Mouse (Mus musculus) hindbrain, embryonic 11.5 days (tissue): ENCODE measurements around the gene Uspl1. TPM values are rescaled to one million over a fixed set of nuclear protein-coding genes. Genes with fewer than 3 reads are reported as not detected.

Experiments
- ATAC-seq: fragments of 200-750 bp; cut with Nextera tagmentation; 2 replicates; pipeline ENCODE4 v1.8.0; 2017; ENCODE audit warnings: mild to moderate bottlenecking, moderate TSS enrichment, moderate library complexity; ENCODE audit not compliant: low FRiP score
- DNase-seq: peaks from one replicate; pipeline ENCODE4 v3.0.0-alpha.2; 2015; ENCODE audit warnings: low spot score
- H3K27ac ChIP-seq: fragments of 300-500 bp; sonication (generic); 2 replicates; pipeline ENCODE4 v1.5.1; 2014; ENCODE audit warnings: mild to moderate bottlenecking, low read depth, low read length
- H3K27me3 ChIP-seq: fragments of 300-500 bp; sonication (generic); 2 replicates; pipeline ENCODE4 v1.6.1; 2014; ENCODE audit warnings: mild to moderate bottlenecking, low read length, moderate library complexity, mixed read lengths; ENCODE audit not compliant: control insufficient read depth, insufficient read depth
- H3K36me3 ChIP-seq: fragments of 300-500 bp; sonication (generic); 2 replicates; pipeline ENCODE4 v1.6.1; 2014; ENCODE audit warnings: mild to moderate bottlenecking, low read length, moderate library complexity, mixed read lengths; ENCODE audit not compliant: control insufficient read depth, insufficient read depth
- H3K4me1 ChIP-seq: fragments of 300-500 bp; sonication (generic); replicated peaks from 2 replicates; pipeline ENCODE4 v1.6.1; 2014; ENCODE audit warnings: low read length, mixed read lengths; ENCODE audit not compliant: control insufficient read depth, insufficient read depth
- H3K4me2 ChIP-seq: fragments of 300-500 bp; sonication (generic); replicated peaks from 2 replicates; pipeline ENCODE4 v1.6.1; 2014; ENCODE audit warnings: mild to moderate bottlenecking, low read depth, low read length
- H3K4me3 ChIP-seq: fragments of 300-500 bp; sonication (generic); 2 replicates; pipeline ENCODE4 v1.5.1; 2014; ENCODE audit warnings: low read depth, low read length
- H3K9ac ChIP-seq: fragments of 300-500 bp; sonication (generic); 2 replicates; pipeline ENCODE4 v1.6.1; 2014; ENCODE audit warnings: low read depth, low read length
- H3K9me3 ChIP-seq: fragments of 300-500 bp; sonication (generic); 2 replicates; pipeline ENCODE4 v1.6.1; 2016; ENCODE audit warnings: low read length; ENCODE audit not compliant: control insufficient read depth
- WGBS: fragments of 180-500 bp; shearing (Covaris S2); extraction: QIAGEN DNeasy Blood & Tissue Kit; methylation state at CpG from one replicate; pipeline ENCODE4 v1.1.7; 2014; 5-methylcytosine and 5-hydroxymethylcytosine counted together
- polyA plus RNA-seq: library from polyadenylated mRNA; unstranded; fragments of >200 nt; fragmentation: Nextera tagmentation; extraction: Ambion mirVana; gene quantifications from 2 replicates; pipeline ENCODE4 v1.2.1, GENCODE M21; 2014

Gene Uspl1
- polyA plus RNA-seq, 1 experiment from 2014 or later, result 73.7 TPM

DNA sequence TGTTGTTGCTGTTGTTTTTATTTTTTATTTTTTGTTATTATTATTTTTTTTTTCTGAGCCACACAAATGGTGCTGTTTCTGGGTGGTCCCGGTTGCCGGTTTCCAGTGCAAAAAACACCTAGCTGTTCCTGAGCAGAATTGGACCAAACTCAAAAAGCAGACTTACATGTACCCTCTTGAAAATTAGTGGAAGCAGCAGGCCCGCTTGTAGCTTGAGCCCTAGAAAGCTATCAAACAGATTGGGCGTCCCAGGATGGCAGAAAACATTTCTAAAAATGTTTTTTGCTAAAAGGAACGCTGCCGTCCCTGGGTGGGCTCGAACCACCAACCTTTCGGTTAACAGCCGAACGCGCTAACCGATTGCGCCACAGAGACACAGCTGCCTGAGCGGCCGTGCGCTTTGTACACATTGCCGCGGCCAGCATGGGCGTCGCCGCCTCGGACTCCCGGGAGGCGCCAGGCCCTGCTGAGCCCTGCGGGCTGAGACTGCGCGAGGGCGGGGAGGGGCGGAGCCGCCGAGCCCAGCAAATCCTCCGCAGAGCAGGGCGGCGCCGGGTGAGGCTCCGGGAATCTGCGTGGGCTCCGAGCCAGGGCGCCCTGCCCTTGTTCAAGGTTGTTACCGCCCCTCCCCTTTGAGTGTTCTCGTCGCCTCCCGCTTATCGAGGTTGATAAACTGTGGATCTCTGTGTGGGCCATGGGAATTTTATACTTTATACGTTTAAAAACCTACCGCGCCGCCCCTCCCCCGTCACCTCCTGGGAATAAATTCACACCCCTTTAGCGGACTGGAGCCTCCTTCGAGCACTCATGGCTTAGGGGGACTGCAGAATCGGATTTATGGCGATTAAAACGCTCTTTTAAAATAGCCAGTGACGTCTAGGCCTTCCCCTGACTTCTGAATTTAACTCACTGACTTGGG lies 44.8 kb downstream of the Uspl1 start:
- Histone ChIP-seq H3K4me2 (peak overlapping the region; percentile 38), H3K27me3 (no peaks in the 10 kb centered on the region), H3K4me3 (peak overlapping the region; percentile 46), H3K9me3 (no peaks in the 10 kb centered on the region), H3K4me1 (no peaks in the 10 kb centered on the region), H3K36me3 (no peaks in the 10 kb centered on the region), H3K27ac (peak overlapping the region; percentile 90), H3K9ac (peak overlapping the region; percentile 64)
- ATAC-seq (peak; percentile 99), DNase-seq (peak; percentile 99)
- WGBS, result 3% methylated on average over 55 of the region's 55 CpGs

DNA sequence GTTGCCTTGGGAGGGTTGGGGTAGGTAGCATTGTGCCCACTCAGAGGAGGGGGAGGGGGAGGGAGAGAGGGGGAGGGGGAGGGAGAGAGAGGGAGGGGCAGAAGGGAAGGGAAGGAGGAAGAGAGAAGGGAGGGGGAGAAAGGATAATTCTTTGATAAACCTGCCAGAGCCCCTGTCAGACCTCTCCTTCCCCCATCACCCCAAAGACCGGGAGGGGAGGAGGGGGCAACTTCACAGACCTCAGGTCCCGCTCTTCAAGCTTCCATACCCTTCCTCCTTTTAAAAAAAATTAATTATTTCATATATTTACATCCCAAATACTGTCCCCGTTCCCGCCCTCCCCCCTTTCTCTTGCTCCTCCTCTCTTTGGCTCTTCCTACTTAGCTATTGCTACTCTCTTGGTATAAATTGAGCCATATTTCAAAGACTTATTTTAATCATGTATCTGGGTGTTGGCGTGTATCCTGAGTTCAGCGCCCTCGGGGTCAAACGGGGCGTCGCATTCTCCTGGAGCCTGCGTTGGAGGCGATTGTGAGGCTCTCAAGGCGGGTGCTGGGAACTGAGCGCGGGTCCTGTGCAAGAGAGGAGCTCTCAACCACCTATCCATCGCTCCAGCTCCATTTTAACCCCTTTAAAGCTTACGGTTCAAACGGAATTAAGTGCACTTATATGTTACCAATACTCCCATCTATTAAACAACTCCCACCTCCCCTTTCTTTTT lies 45.6 kb downstream of the Uspl1 start:
- 78% methylated on average over 17 of the region's 18 CpGs for WGBS
- no peaks in the 10 kb centered on the region for H3K4me1 ChIP-seq
- peak overlapping the region; percentile 46 for H3K4me3 ChIP-seq
- DNase-seq (no peak), ATAC-seq (peak; percentile 48; the same call in 1 of the 2 replicates)
- H3K9ac ChIP-seq, result peak overlapping the region; percentile 64; the same call in 1 of the 2 replicates
- no peaks in the 10 kb centered on the region for H3K27me3 ChIP-seq
- H3K9me3 ChIP-seq, result no peaks in the 10 kb centered on the region
- H3K27ac ChIP-seq, result peak overlapping the region; percentile 90
- H3K4me2 ChIP-seq, result peak overlapping the region; percentile 34; the same call in 1 of the 2 replicates
- no peaks in the 10 kb centered on the region for H3K36me3 ChIP-seq

DNA sequence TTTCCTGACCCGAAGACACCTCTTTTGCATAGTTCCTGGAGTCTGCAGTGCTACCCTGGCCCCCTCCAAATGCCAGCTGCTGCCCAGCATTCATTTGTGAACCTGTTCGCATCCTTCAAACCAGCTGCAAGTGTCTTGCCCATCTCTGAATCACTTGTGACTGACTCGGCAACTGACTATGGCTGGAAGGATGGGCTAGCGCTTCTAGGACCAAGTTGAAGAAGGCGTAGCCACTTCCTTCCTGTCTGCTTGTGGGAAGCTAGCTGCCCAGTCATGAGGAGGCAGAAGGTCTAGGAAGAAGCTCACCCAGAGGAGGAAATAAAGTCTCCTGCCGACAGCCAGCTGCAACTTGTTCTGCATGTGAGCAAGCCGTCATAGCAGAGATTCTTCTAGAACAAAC lies 50.9 kb downstream of the Uspl1 start:
- Histone ChIP-seq H3K9me3 (no peaks in the 10 kb centered on the region), H3K9ac (no peak overlapping the region), H3K27ac (no peak overlapping the region), H3K4me2 (no peak overlapping the region), H3K36me3 (no peaks in the 10 kb centered on the region), H3K4me1 (no peaks in the 10 kb centered on the region), H3K27me3 (no peaks in the 10 kb centered on the region), H3K4me3 (no peak overlapping the region)
- WGBS, result 88% methylated on average over 7 of the region's 7 CpGs
- DNase-seq, result no peak
- no peak for ATAC-seq

DNA sequence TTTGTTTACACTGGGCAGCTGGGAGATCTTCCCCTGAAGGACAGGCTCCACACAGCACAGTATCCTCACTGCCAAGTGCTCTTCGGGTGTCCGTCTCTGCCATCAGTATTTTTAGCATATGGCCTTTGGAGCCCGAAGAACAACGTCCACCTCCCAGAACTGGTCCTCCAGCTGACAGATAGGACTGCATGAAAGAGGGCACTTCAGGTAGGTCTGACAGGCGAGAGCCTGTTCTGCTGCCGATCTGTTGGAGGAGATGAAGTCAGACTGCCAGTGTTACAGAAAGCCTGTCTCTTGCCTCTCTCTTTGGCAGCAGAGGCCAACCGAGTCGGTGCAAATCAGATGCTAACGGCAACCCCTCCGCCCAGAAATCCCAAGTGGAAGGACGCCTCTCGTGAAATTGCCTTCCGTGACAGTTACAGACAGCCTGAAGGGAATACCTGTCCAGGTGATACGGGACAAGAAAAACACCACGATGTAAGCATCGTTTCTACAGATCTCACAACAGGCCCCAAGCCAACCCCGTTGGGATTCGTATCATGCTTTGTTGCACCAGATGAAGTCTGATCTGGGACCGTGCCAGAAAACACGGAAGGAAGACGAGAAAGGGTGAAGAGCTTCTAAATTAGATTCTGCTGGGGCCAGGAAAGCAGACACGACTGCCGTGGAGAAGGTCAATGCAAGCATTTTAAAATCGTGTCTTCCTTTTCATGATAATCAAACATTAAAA lies 53.2 kb downstream of the Uspl1 start:
- Histone ChIP-seq H3K27ac (no peak overlapping the region), H3K9me3 (no peaks in the 10 kb centered on the region), H3K36me3 (no peaks in the 10 kb centered on the region), H3K4me2 (no peak overlapping the region), H3K4me3 (no peak overlapping the region), H3K4me1 (no peaks in the 10 kb centered on the region), H3K27me3 (no peaks in the 10 kb centered on the region), H3K9ac (no peak overlapping the region)
- 88% methylated on average over 24 of the region's 24 CpGs for WGBS
- no peak for DNase-seq
- no peak for ATAC-seq

DNA sequence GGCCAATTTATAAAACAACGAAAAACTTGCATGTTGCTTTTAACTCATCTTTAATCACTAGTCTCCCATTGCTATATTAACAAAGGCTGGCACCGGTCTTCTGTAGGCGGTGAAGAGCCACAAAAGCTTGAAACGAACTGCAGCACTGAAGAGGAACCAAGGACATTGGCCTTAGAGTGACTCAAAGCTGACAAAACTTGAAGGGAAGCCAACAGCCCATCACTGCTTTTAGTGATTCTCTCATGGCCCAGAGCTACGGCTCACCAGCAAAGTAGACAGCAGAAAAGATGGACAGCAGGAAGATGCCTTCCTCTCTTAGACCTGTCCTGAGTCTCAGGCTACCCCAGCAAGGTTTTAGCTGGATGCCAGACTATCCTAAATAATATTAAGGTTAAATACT lies 58.3 kb downstream of the Uspl1 start:
- no peaks in the 10 kb centered on the region for H3K9me3 ChIP-seq
- ATAC-seq (no peak), DNase-seq (no peak)
- no peaks in the 10 kb centered on the region for H3K27me3 ChIP-seq
- no peak overlapping the region for H3K4me3 ChIP-seq
- H3K27ac ChIP-seq, result no peak overlapping the region
- H3K4me2 ChIP-seq, result no peak overlapping the region
- peaks cover 2% of the 10 kb centered on the region; the same call in 1 of the 2 replicates for H3K4me1 ChIP-seq
- H3K36me3 ChIP-seq, result no peaks in the 10 kb centered on the region
- 85% methylated on average over 5 of the region's 5 CpGs for WGBS
- H3K9ac ChIP-seq, result no peak overlapping the region

DNA sequence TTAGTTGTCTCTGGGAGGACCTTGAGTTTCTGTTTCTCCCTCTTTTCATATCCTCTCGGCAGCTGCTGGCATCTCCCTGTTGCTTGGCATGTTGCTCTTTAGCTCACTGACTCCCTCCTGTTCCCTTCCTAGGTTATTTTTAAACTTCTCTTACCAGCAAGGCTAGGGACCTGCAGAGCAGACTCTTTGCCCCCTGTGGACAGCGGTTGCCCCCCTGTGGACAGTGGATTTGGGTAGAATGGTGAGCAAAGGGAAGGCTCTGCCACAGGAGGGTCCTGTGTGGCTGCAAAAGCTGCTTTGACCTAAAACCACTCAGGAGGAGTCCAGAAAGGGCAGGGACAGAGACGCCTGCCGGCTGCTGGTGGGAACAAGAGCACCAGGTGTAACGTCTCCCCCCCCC lies 58.9 kb downstream of the Uspl1 start:
- no peak overlapping the region for H3K9ac ChIP-seq
- no peak overlapping the region for H3K27ac ChIP-seq
- H3K4me3 ChIP-seq, result no peak overlapping the region
- H3K27me3 ChIP-seq, result no peaks in the 10 kb centered on the region
- 46% methylated on average over 5 of the region's 5 CpGs for WGBS
- H3K4me1 ChIP-seq, result peaks cover 2% of the 10 kb centered on the region; the same call in 1 of the 2 replicates
- H3K36me3 ChIP-seq, result no peaks in the 10 kb centered on the region
- no peak overlapping the region for H3K4me2 ChIP-seq
- ATAC-seq (no peak), DNase-seq (no peak)
- no peaks in the 10 kb centered on the region for H3K9me3 ChIP-seq

DNA sequence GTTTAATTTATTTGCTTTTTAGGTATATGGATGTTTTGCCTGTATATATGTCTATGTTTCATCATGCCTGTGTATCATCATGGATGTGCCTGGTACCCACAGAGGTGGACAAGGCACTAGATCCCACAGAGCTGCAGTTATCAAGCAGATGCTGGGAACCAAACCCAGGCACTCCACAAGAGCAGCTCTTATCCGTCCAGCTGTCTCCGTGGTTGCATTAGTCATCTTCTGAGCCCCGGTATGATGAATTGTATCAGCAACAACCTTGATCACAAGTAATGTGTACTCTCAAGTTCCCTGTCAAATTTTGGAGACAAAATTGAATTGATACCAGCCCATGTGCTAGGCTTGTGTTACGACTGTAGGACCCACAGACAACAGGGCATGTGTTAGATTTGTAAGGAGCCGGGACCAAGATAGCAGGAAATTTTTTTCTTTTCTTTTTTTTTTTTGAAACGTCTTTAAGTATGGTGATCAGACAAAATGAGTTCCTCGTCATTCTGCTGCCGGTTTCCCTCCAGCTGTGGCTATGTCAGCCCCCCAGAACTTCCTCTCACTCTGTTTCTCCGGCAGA lies 61.3 kb downstream of the Uspl1 start:
- ATAC-seq, result no peak
- peaks cover 2% of the 10 kb centered on the region; the same call in 1 of the 2 replicates for H3K4me1 ChIP-seq
- 0 out of 2 replicates have a peak overlapping the region, but pooled peaks have one; percentile 15 for H3K4me2 ChIP-seq
- 52% methylated on average over 9 of the region's 9 CpGs for WGBS
- no peak overlapping the region for H3K9ac ChIP-seq
- no peak for DNase-seq
- no peak overlapping the region for H3K4me3 ChIP-seq
- H3K27me3 ChIP-seq, result no peaks in the 10 kb centered on the region
- H3K36me3 ChIP-seq, result no peaks in the 10 kb centered on the region
- H3K9me3 ChIP-seq, result no peaks in the 10 kb centered on the region
- H3K27ac ChIP-seq, result no peak overlapping the region

DNA sequence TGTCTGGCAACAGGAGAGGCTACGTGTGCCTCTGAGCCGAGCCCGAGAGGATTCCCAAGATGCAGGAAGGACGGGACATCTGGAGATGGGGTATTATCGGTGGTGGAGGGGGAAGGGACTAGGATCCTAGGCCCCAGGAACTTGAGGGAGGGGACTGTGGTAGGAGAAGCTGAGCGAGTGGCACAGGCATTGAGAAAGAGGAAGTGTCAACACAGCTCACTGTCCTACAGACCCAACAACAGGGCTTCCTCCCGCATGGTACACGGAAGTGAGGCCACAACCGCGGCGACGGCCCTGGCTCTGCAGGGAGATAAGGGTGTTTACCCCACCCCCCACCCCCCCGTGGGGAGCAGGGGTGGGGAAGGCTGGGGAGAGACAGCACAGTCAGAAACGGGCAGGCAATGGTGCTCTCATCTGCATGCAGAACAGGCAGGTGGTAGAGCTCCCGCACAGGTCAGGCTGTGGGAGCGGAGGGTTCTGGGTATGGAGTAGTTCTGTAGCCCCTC lies 61.9 kb downstream of the Uspl1 start:
- Histone ChIP-seq H3K27me3 (no peaks in the 10 kb centered on the region), H3K9ac (no peak overlapping the region), H3K4me1 (peaks cover 2% of the 10 kb centered on the region; the same call in 1 of the 2 replicates), H3K36me3 (no peaks in the 10 kb centered on the region), H3K4me3 (no peak overlapping the region), H3K27ac (no peak overlapping the region), H3K9me3 (no peaks in the 10 kb centered on the region), H3K4me2 (0 out of 2 replicates have a peak overlapping the region, but pooled peaks have one; percentile 15)
- 21% methylated on average over 16 of the region's 16 CpGs for WGBS
- DNase-seq (peak; percentile 24), ATAC-seq (peak; percentile 53; the same call in 1 of the 2 replicates)
